Mouse (Mus musculus): ENCODE measurements around the gene Stat1.

GRCm38 (mm10) chr1:52141482-52141881, 22.2 kb downstream of the Stat1 start:
- no peak for TF ChIP-seq POLR2A (IDR thresholded peaks at IDR 0.05; ENCODE audit: control insufficient read depth, extremely low read depth, insufficient read depth, low read length, poor library complexity)
- TF ChIP-seq CTCF (IDR thresholded peaks at IDR 0.05; ENCODE audit: borderline replicate concordance, control insufficient read depth, extremely low read depth, insufficient read depth, low read length, poor library complexity) = no peak
